ENCODE assay signal across 8 mouse cellular contexts in the genomic region with DNA sequence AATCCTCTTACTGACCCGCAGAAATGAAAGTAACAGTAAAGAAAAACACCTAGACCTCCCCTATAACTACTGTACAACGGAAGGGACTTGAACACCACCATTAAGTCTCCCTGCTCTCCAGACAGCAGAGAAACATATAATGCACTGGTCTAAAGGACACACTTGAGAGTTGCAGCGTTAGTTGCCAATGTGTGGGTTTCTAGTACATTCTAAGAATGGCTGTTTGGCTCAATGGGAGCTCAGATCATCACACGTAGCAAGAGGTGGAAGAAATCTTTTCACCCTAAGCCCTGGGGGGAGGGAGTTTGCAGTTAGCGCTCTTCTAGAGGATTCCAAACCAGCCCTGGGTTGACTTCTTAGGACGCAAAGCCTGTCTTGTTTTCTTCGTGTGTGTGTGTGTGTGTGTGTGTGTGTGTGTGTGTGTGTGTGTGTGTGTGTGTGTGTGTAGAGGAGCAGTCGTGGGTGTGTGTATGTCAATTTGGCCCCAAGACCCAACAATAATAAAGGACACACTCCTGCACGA. TPM values are rescaled to one million over a fixed set of nuclear protein-coding genes. Genes with fewer than 3 reads are reported as not detected.
DNase-seq lines count a peak whose midpoint lies in the region; ATAC-seq and TF ChIP-seq lines count a peak whose summit lies in the region.

No protein-coding gene starts in this region.

- no peak for ATAC-seq in forebrain, postnatal 0 days
- no peak for ATAC-seq in liver, embryonic 15.5 days (ENCODE audit: insufficient read depth)

- TF ChIP-seq CTCF in forebrain, postnatal 0 days (IDR thresholded peaks at IDR 0.05; ENCODE audit: low read depth) = no peak

- no peak overlapping the region for H3K27ac ChIP-seq in heart, embryonic 10.5 days
- no peak overlapping the region for H3K27ac ChIP-seq in forebrain, postnatal 0 days (ENCODE audit: low read depth, low read length)
- no peak overlapping the region for H3K27ac ChIP-seq in liver, embryonic 15.5 days (replicated peaks)

- peaks cover 51% of the 10 kb centered on the region for H3K4me1 ChIP-seq in heart, embryonic 10.5 days
- peaks cover 14% of the 10 kb centered on the region for H3K4me1 ChIP-seq in forebrain, postnatal 0 days (ENCODE audit: insufficient read depth)
- H3K4me1 ChIP-seq in liver, embryonic 15.5 days (replicated peaks) = peaks cover 17% of the 10 kb centered on the region

- no peaks in the 10 kb centered on the region for H3K9me3 ChIP-seq in heart, embryonic 10.5 days
- no peaks in the 10 kb centered on the region for H3K9me3 ChIP-seq in forebrain, postnatal 0 days (ENCODE audit: low read length)
- no peaks in the 10 kb centered on the region for H3K9me3 ChIP-seq in liver, embryonic 15.5 days (replicated peaks)

- peak overlapping the region; percentile 19; the same call in 1 of the 2 replicates for H3K9ac ChIP-seq in forebrain, postnatal 0 days
- H3K9ac ChIP-seq in liver, embryonic 15.5 days = no peak overlapping the region

- H3K4me3 ChIP-seq in heart, embryonic 10.5 days = peak overlapping the region; percentile 71
- peak overlapping the region; percentile 62 for H3K4me3 ChIP-seq in forebrain, postnatal 0 days (ENCODE audit: low read depth, low read length)
- H3K4me3 ChIP-seq in liver, embryonic 15.5 days (replicated peaks) = 0 out of 2 replicates have a peak overlapping the region, but pooled peaks have one; percentile 8

- no peak for DNase-seq in heart, embryonic 10.5 days (ENCODE audit: low spot score)
- DNase-seq in heart, adult 9 months (ENCODE audit: low spot score in 2 of 2) = no peak
- DNase-seq in R1 (ENCODE audit: low read depth, low spot score) = peak; percentile 15
- no peak for DNase-seq in forebrain, postnatal 0 days
- no peak for DNase-seq in adrenal gland, adult 2 months
- DNase-seq in frontal cortex, postnatal 25 days (ENCODE audit: low spot score in 2 of 2) = no peak
- DNase-seq in frontal cortex, postnatal 14 days (ENCODE audit: low spot score in 2 of 2) = no peak

- no peaks in the 10 kb centered on the region for H3K36me3 ChIP-seq in heart, embryonic 10.5 days
- H3K36me3 ChIP-seq in forebrain, postnatal 0 days (ENCODE audit: insufficient read depth) = peaks cover 4% of the 10 kb centered on the region; the same call in 1 of the 2 replicates
- no peaks in the 10 kb centered on the region for H3K36me3 ChIP-seq in liver, embryonic 15.5 days (replicated peaks)

- 1% methylated on average over 9 of the region's 9 CpGs for WGBS in heart, embryonic 10.5 days
- WGBS in forebrain, postnatal 0 days = 10% methylated on average over 9 of the region's 9 CpGs
- WGBS in liver, embryonic 15.5 days (ENCODE audit: insufficient replicate concordance) = 2% methylated on average over 9 of the region's 9 CpGs

- H3K4me2 ChIP-seq in forebrain, postnatal 0 days (ENCODE audit: low read depth) = peak overlapping the region; percentile 88
- no peak overlapping the region for H3K4me2 ChIP-seq in liver, embryonic 15.5 days

- H3K27me3 ChIP-seq in heart, embryonic 10.5 days (ENCODE audit: insufficient read depth, poor library complexity, severe bottlenecking) = peaks cover 84% of the 10 kb centered on the region
- peaks cover 56% of the 10 kb centered on the region for H3K27me3 ChIP-seq in forebrain, postnatal 0 days (ENCODE audit: insufficient read depth, low read length)
- H3K27me3 ChIP-seq in liver, embryonic 15.5 days = peaks cover 99% of the 10 kb centered on the region

RNA-seq across cellular contexts. Expression of gene Mafb, which starts 2.7 kb away (rescaled TPM):
- polyA plus RNA-seq in heart, embryonic 10.5 days (2016; fragmentation: Nextera tagmentation; extraction: Ambion mirVana) = 4.6 and 5.5 TPM in 2 replicates
- 13.5 and 13.7 TPM in 2 replicates for total RNA-seq in forebrain, postnatal 0 days (2014; rRNA removed)
- polyA plus RNA-seq in forebrain, postnatal 0 days (2015; fragmentation: Nextera tagmentation; extraction: Ambion mirVana) = 13.1 and 15.3 TPM in 2 replicates
- polyA plus RNA-seq in liver, embryonic 15.5 days (2015; fragmentation: Nextera tagmentation; extraction: Ambion mirVana) = 4.2 and 6.1 TPM in 2 replicates
- total RNA-seq in adrenal gland, adult 2 months (2021) = 10 to 100 TPM; 18.0 to 18.1 TPM
- 11.4 and 13.1 TPM in 2 replicates for polyA plus RNA-seq in adrenal gland, adult 2 months (2012; rRNA removed)

RNA-seq across cellular contexts. Expression of gene Gm826, which starts 30.2 kb away (rescaled TPM):
- polyA plus RNA-seq in heart, embryonic 10.5 days (2016; fragmentation: Nextera tagmentation; extraction: Ambion mirVana) = 23.5 and 40.2 TPM in 2 replicates
- total RNA-seq in forebrain, postnatal 0 days (2014; rRNA removed) = not detected in 2 replicates
- polyA plus RNA-seq in forebrain, postnatal 0 days (2015; fragmentation: Nextera tagmentation; extraction: Ambion mirVana) = 0.19 TPM in 1 of 2 replicates, not detected in the other
- 4.8 and 5.4 TPM in 2 replicates for polyA plus RNA-seq in liver, embryonic 15.5 days (2015; fragmentation: Nextera tagmentation; extraction: Ambion mirVana)
- 1 to 10 TPM; 1.9 to 2.4 TPM for total RNA-seq in adrenal gland, adult 2 months (2021)
- polyA plus RNA-seq in adrenal gland, adult 2 months (2012; rRNA removed) = 0.26 and 0.33 TPM in 2 replicates

Comparison
In these comparisons a context has a peak if more than half of its experiments do, and no peak if none do; other contexts are left out.
1. H3K4me3 ChIP-seq: peak in every context shown above with its lines; median percentile 71 in heart, embryonic 10.5 days; 62 in forebrain, postnatal 0 days; 8 in liver, embryonic 15.5 days.